8 mouse cellular contexts compared by ENCODE assay signal in genomic region chr2:106649686-106650570, GRCm38 (mm10). TPM values are rescaled to one million over a fixed set of nuclear protein-coding genes. Genes with fewer than 3 reads are reported as not detected.
DNase-seq lines count a peak whose midpoint lies in the region; ATAC-seq and TF ChIP-seq lines count a peak whose summit lies in the region.

No protein-coding gene starts in this region.

- no peaks in the 10 kb centered on the region for H3K4me1 ChIP-seq in hindbrain, embryonic 11.5 days (replicated peaks; ENCODE audit: control insufficient read depth, insufficient read depth, low read length)
- H3K4me1 ChIP-seq in lung, adult 2 months (ENCODE audit: control insufficient read depth, insufficient read depth, low read length) = no peaks in the 10 kb centered on the region

- 9% methylated on average over 25 of the region's 25 CpGs for WGBS in hindbrain, embryonic 11.5 days
- 6% methylated on average over 25 of the region's 25 CpGs for WGBS in lung, adult 2 months

- DNase-seq in adrenal gland, adult 18-20 months (ENCODE audit: low spot score in 2 of 2) = peak; percentile 54 to 69
- peak; percentile 90 to 91 for DNase-seq in cerebellum, postnatal 14 days
- DNase-seq in frontal cortex, postnatal 25 days (ENCODE audit: low spot score in 2 of 2) = peak; percentile 61 to 71
- peak; percentile 84 for DNase-seq in hindbrain, embryonic 11.5 days (ENCODE audit: low spot score)
- peak; percentile 95 for DNase-seq in layer of hippocampus, adult 9-11 months
- peak; percentile 38 for DNase-seq in lung, adult 2 months
- peak; percentile 82 for DNase-seq in ovary, adult 18-20 months (ENCODE audit: low spot score)
- DNase-seq in spleen, adult 18-20 months = no peak

- peak overlapping the region; percentile 37 for H3K4me3 ChIP-seq in hindbrain, embryonic 11.5 days (ENCODE audit: low read depth, low read length)
- peak overlapping the region; percentile 33 for H3K4me3 ChIP-seq in lung, adult 2 months (replicated peaks; ENCODE audit: extremely low read depth, low read depth, low read length)

- peak; percentile 99 for ATAC-seq in hindbrain, embryonic 11.5 days (ENCODE audit: low FRiP score)

- no peak for TF ChIP-seq CTCF in lung, adult 2 months (IDR thresholded peaks at IDR 0.05; ENCODE audit: insufficient read depth, low read length)

- peak overlapping the region; percentile 33 for H3K4me2 ChIP-seq in hindbrain, embryonic 11.5 days (replicated peaks; ENCODE audit: low read depth, low read length)

- H3K9ac ChIP-seq in hindbrain, embryonic 11.5 days (ENCODE audit: low read depth, low read length) = peak overlapping the region; percentile 42; the same call in 1 of the 2 replicates

- no peaks in the 10 kb centered on the region for H3K36me3 ChIP-seq in hindbrain, embryonic 11.5 days (ENCODE audit: control insufficient read depth, insufficient read depth, low read length)

- peak overlapping the region; percentile 65 for H3K27ac ChIP-seq in hindbrain, embryonic 11.5 days (ENCODE audit: low read depth, low read length)

- H3K27me3 ChIP-seq in hindbrain, embryonic 11.5 days (ENCODE audit: control insufficient read depth, insufficient read depth, low read length) = no peaks in the 10 kb centered on the region

- no peak for TF ChIP-seq POLR2A in lung, adult 2 months (IDR thresholded peaks at IDR 0.05; ENCODE audit: borderline replicate concordance, extremely low read depth, low read depth, low read length)

- no peaks in the 10 kb centered on the region for H3K9me3 ChIP-seq in hindbrain, embryonic 11.5 days (ENCODE audit: control insufficient read depth, low read length)

RNA-seq across cellular contexts. Expression of gene Mpped2, which starts 43.1 kb away (rescaled TPM):
- 10 to 100 TPM; 18.3 to 21.9 TPM for total RNA-seq in adrenal gland, adult 18-20 months (2021)
- 44.4 and 50.6 TPM in 2 replicates for polyA plus RNA-seq in hindbrain, embryonic 11.5 days (2014; fragmentation: Nextera tagmentation; extraction: Ambion mirVana)
- 2.4 and 2.7 TPM in 2 replicates for polyA plus RNA-seq in lung, adult 2 months (2012; rRNA removed)

Comparison
In these comparisons a context has a peak if more than half of its experiments do, and no peak if none do; other contexts are left out.
1. DNase-seq: peak in adrenal gland, adult 18-20 months (2 of 2), cerebellum, postnatal 14 days (2 of 2), frontal cortex, postnatal 25 days (2 of 2), hindbrain, embryonic 11.5 days (single experiment), layer of hippocampus, adult 9-11 months (single experiment), lung, adult 2 months (single experiment) and ovary, adult 18-20 months (single experiment); none in spleen, adult 18-20 months (0 of 2).
2. RNA of gene Mpped2, which starts 43.1 kb away (polyA plus RNA-seq): 44.4 to 50.6 TPM in hindbrain, embryonic 11.5 days; 2.4 to 2.7 TPM in lung, adult 2 months; every median in the first group is over 10 times any median in the second.